Mouse (Mus musculus): ENCODE data around the gene Zbtb16.

GRCm38 (mm10) chr9:48609734-48610133 is 226.3 kb downstream of the Zbtb16 start:
- TF ChIP-seq POLR2AphosphoS5 (IDR thresholded peaks at IDR 0.05; ENCODE audit: insufficient replicate concordance, low read depth, low read length), result no peak
- TF ChIP-seq CTCF (IDR thresholded peaks at IDR 0.05; ENCODE audit: low read depth, low read length), result no peak
- no peak for TF ChIP-seq TAL1 (conservative IDR thresholded peaks at IDR 0.05; ENCODE audit: low read depth, low read length)
